ENCODE assay signal across 8 mouse cellular contexts in genomic region chr14:84444663-84445502, GRCm38 (mm10). TPM values are rescaled to one million over a fixed set of nuclear protein-coding genes. Genes with fewer than 3 reads are reported as not detected.
A peak's percentile ranks its signal among the peaks of the same experiment; 100 is the strongest.
DNase-seq lines count a peak whose midpoint lies in the region; ATAC-seq and TF ChIP-seq lines count a peak whose summit lies in the region.

No protein-coding gene starts in this region.

- H3K9ac ChIP-seq in heart, postnatal 0 days (replicated peaks; ENCODE audit: low read depth, low read length), result peak overlapping the region; percentile 44; the same call in 1 of the 2 replicates
- H3K9ac ChIP-seq in liver, embryonic 15.5 days, result no peak overlapping the region

- peak overlapping the region; percentile 58 for H3K4me3 ChIP-seq in heart, postnatal 0 days (ENCODE audit: low read depth, low read length)
- H3K4me3 ChIP-seq in liver, embryonic 15.5 days (replicated peaks), result peak overlapping the region; percentile 40; the same call in 1 of the 2 replicates

- H3K27me3 ChIP-seq in heart, postnatal 0 days (ENCODE audit: control insufficient read depth, insufficient read depth, low read length), result peaks cover 37% of the 10 kb centered on the region
- H3K27me3 ChIP-seq in liver, embryonic 15.5 days, result peaks cover 64% of the 10 kb centered on the region

- WGBS in heart, postnatal 0 days, result under 1% methylated on average over 20 of the region's 21 CpGs
- under 1% methylated on average over 21 of the region's 21 CpGs for WGBS in liver, embryonic 15.5 days (ENCODE audit: insufficient replicate concordance)

- H3K4me2 ChIP-seq in heart, postnatal 0 days (ENCODE audit: low read depth, low read length), result peak overlapping the region; percentile 79
- peak overlapping the region; percentile 64 for H3K4me2 ChIP-seq in liver, embryonic 15.5 days

- ATAC-seq in heart, postnatal 0 days (ENCODE audit: insufficient read depth, low read depth), result no peak
- ATAC-seq in liver, embryonic 15.5 days (ENCODE audit: insufficient read depth), result no peak

- peaks cover 15% of the 10 kb centered on the region; the same call in 1 of the 2 replicates for H3K4me1 ChIP-seq in heart, postnatal 0 days (ENCODE audit: control insufficient read depth, insufficient read depth)
- H3K4me1 ChIP-seq in liver, embryonic 15.5 days (replicated peaks), result peaks cover 21% of the 10 kb centered on the region; the same call in 1 of the 2 replicates

- DNase-seq in cerebellum, adult 18-20 months, result peak; percentile 3 to 22
- DNase-seq in cerebellum, adult 11-12 months, result no peak
- DNase-seq in embryo, embryonic 11 days, result peak; percentile 47
- DNase-seq in heart, postnatal 0 days (ENCODE audit: low spot score), result no peak
- peak; percentile 24 to 51 for DNase-seq in kidney, postnatal 36 days
- peak; percentile 56 for DNase-seq in right cerebral cortex, adult 18-20 months
- DNase-seq in natural killer cell, adult 2 months (ENCODE audit: low spot score in 2 of 2), result no peak

- TF ChIP-seq EP300 in heart, postnatal 0 days (IDR thresholded peaks at IDR 0.05; ENCODE audit: low read depth), result no peak

- H3K9me3 ChIP-seq in heart, postnatal 0 days (replicated peaks; ENCODE audit: control insufficient read depth, low read length), result no peaks in the 10 kb centered on the region
- H3K9me3 ChIP-seq in liver, embryonic 15.5 days (replicated peaks), result no peaks in the 10 kb centered on the region

- TF ChIP-seq CTCF in heart, postnatal 0 days (IDR thresholded peaks at IDR 0.05; ENCODE audit: low read depth), result no peak

- H3K36me3 ChIP-seq in heart, postnatal 0 days (replicated peaks; ENCODE audit: control insufficient read depth, insufficient read depth, low read length), result no peaks in the 10 kb centered on the region
- no peaks in the 10 kb centered on the region for H3K36me3 ChIP-seq in liver, embryonic 15.5 days (replicated peaks)

- peak overlapping the region; percentile 31 for H3K27ac ChIP-seq in heart, postnatal 0 days (ENCODE audit: low read depth)
- H3K27ac ChIP-seq in liver, embryonic 15.5 days (replicated peaks), result no peak overlapping the region

RNA-seq across cellular contexts. Expression of gene Pcdh17, which starts 1.5 kb away (rescaled TPM):
- 3.7 and 5.6 TPM in 2 replicates for total RNA-seq in heart, postnatal 0 days (2014; rRNA removed; ENCODE audit: low replicate concordance)
- polyA plus RNA-seq in heart, postnatal 0 days (2015; fragmentation: Nextera tagmentation; extraction: Ambion mirVana), result 3.7 and 3.9 TPM in 2 replicates
- 0.50 and 0.81 TPM in 2 replicates for polyA plus RNA-seq in liver, embryonic 15.5 days (2015; fragmentation: Nextera tagmentation; extraction: Ambion mirVana)

Comparison
In these comparisons a context has a peak if more than half of its experiments do, and no peak if none do; other contexts are left out.
1. DNase-seq: peak in cerebellum, adult 18-20 months (2 of 2), embryo, embryonic 11 days (single experiment), kidney, postnatal 36 days (2 of 2) and right cerebral cortex, adult 18-20 months (single experiment); none in cerebellum, adult 11-12 months (single experiment), heart, postnatal 0 days (single experiment) and natural killer cell, adult 2 months (0 of 2).